Mouse (Mus musculus) midbrain, postnatal 0 days (tissue): ENCODE data around the gene Shc2. TPM values are rescaled to one million over a fixed set of nuclear protein-coding genes. Genes with fewer than 3 reads are reported as not detected.

Source experiments
- ATAC-seq: fragments of 200-750 bp; cut with Nextera tagmentation; 2 replicates; pipeline ENCODE4 v1.8.0; 2017; ENCODE audit warnings: moderate number of reproducible peaks, mild to moderate bottlenecking, moderate TSS enrichment, moderate library complexity; ENCODE audit not compliant: low FRiP score
- DNase-seq: peaks from one replicate; pipeline ENCODE4 v3.0.0-alpha.2; 2015; ENCODE audit warnings: low spot score
- H3K27ac ChIP-seq: fragments of 300-500 bp; sonication (generic); 2 replicates; pipeline ENCODE4 v1.5.1; 2014; ENCODE audit warnings: low read depth, mild to moderate bottlenecking, low read length, mixed read lengths
- H3K27me3 ChIP-seq: fragments of 300-500 bp; sonication (generic); 2 replicates; pipeline ENCODE4 v1.6.1; 2014; ENCODE audit warnings: low read length, control low read depth, mixed read lengths; ENCODE audit not compliant: insufficient read depth
- H3K36me3 ChIP-seq: fragments of 300-500 bp; sonication (generic); 2 replicates; pipeline ENCODE4 v1.6.1; 2014; ENCODE audit warnings: low read length, control low read depth, mixed read lengths; ENCODE audit not compliant: insufficient read depth
- H3K4me1 ChIP-seq: fragments of 300-500 bp; sonication (generic); 2 replicates; pipeline ENCODE4 v1.6.1; 2014; ENCODE audit warnings: mild to moderate bottlenecking, control low read depth, antibody characterized with exemption, low read length, mixed read lengths; ENCODE audit not compliant: insufficient read depth
- H3K4me2 ChIP-seq: fragments of 300-500 bp; sonication (generic); 2 replicates; pipeline ENCODE4 v1.6.1; 2014; ENCODE audit warnings: low read depth, mild to moderate bottlenecking, low read length, mixed read lengths; ENCODE audit not compliant: poor library complexity, severe bottlenecking
- H3K4me3 ChIP-seq: fragments of 300-500 bp; sonication (generic); 2 replicates; pipeline ENCODE4 v1.5.1; 2014; ENCODE audit warnings: low read depth, mild to moderate bottlenecking, low read length, moderate library complexity
- H3K9ac ChIP-seq: fragments of 300-500 bp; sonication (generic); replicated peaks from 2 replicates; pipeline ENCODE4 v1.6.1; 2014; ENCODE audit warnings: mild to moderate bottlenecking, low read length, moderate library complexity, mixed read lengths; ENCODE audit not compliant: poor library complexity, severe bottlenecking
- H3K9me3 ChIP-seq: fragments of 300-500 bp; sonication (generic); 2 replicates; pipeline ENCODE4 v1.6.1; 2016; ENCODE audit warnings: low read length, control low read depth
- CTCF ChIP-seq: IDR thresholded peaks from 2 replicates; pipeline ENCODE4 v1.5.1; 2016; ENCODE audit warnings: antibody characterized with exemption, mild to moderate bottlenecking
- WGBS: fragments of 180-500 bp; shearing (Covaris S2); extraction: QIAGEN DNeasy Blood & Tissue Kit; methylation state at CpG from one replicate; pipeline ENCODE4 v1.1.7; 2014; 5-methylcytosine and 5-hydroxymethylcytosine counted together
- polyA plus RNA-seq: library from polyadenylated mRNA; unstranded; fragments of >200 nt; fragmentation: Nextera tagmentation; extraction: Ambion mirVana; gene quantifications from 2 replicates; pipeline ENCODE4 v1.2.1, GENCODE M21; 2015
- total RNA-seq: library from RNA; depleted of rRNA; stranded (reverse); fragments of >200 nt; gene quantifications from 2 replicates; pipeline ENCODE4 v1.2.3, GENCODE M21; 2014

Gene Shc2
- total and polyA plus RNA-seq, 2 experiments from 2014 or later = 26.2 to 74.5 TPM

- H3K9ac ChIP-seq = no peak overlapping the region
- peak; percentile 30 for DNase-seq
- no peaks in the 10 kb centered on the region for H3K9me3 ChIP-seq
- H3K36me3 ChIP-seq = peaks cover 29% of the 10 kb centered on the region
- no peak overlapping the region for H3K4me2 ChIP-seq
- WGBS = 81% methylated on average over 5 of the region's 5 CpGs
- TF ChIP-seq CTCF = no peak
- no peak for ATAC-seq
- no peaks in the 10 kb centered on the region for H3K4me1 ChIP-seq
- no peak overlapping the region for H3K27ac ChIP-seq
- no peaks in the 10 kb centered on the region for H3K27me3 ChIP-seq
- no peak overlapping the region for H3K4me3 ChIP-seq
Observed at GRCm38 (mm10) chr10:79628377-79628776, 9.3 kb downstream of the Shc2 start.

DNA sequence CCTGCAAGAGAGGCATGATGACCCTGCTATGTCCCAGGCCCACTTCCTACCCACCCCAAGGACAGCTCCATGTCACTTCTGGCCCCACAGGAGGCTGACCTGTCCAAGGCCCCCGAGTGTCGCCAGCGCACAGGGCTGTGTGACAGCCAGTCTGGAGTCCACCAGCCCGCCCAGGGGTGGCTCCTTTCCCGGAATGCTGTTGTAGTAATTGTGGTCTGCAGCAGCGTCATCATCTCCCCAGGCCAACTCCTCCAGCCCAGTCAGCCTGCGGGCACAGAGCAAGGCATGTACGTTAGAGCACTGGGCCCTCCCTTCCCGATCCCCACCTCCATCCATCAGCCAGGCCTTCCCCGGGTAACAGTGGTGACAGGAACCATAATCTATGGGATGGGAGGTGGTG is 11.6 kb downstream of the Shc2 start:
- ATAC-seq = no peak
- no peak for TF ChIP-seq CTCF

GRCm38 (mm10) chr10:79625398-79625797 is 12.3 kb downstream of the Shc2 start:
- Histone ChIP-seq H3K4me1 (no peaks in the 10 kb centered on the region), H3K9me3 (no peaks in the 10 kb centered on the region), H3K27me3 (no peaks in the 10 kb centered on the region), H3K27ac (no peak overlapping the region), H3K9ac (no peak overlapping the region), H3K4me3 (no peak overlapping the region), H3K4me2 (no peak overlapping the region), H3K36me3 (peaks cover 29% of the 10 kb centered on the region)
- ATAC-seq (no peak), DNase-seq (peak; percentile 65)
- no peak for TF ChIP-seq CTCF
- 83% methylated on average over 9 of the region's 9 CpGs for WGBS

More for the DNA sequence above, 11.6 kb downstream of the Shc2 start:
- H3K36me3 ChIP-seq = peaks cover 29% of the 10 kb centered on the region
- H3K9me3 ChIP-seq = no peaks in the 10 kb centered on the region
- H3K27me3 ChIP-seq = no peaks in the 10 kb centered on the region
- WGBS = 90% methylated on average over 10 of the region's 10 CpGs
- H3K4me1 ChIP-seq = no peaks in the 10 kb centered on the region
- H3K9ac ChIP-seq = no peak overlapping the region
- no peak overlapping the region for H3K4me2 ChIP-seq
- H3K4me3 ChIP-seq = no peak overlapping the region
- H3K27ac ChIP-seq = no peak overlapping the region
- no peak for DNase-seq

GRCm38 (mm10) chr10:79623950-79624349 is 13.8 kb downstream of the Shc2 start:
- H3K4me3 ChIP-seq = no peak overlapping the region
- no peaks in the 10 kb centered on the region for H3K27me3 ChIP-seq
- no peaks in the 10 kb centered on the region for H3K9me3 ChIP-seq
- no peak overlapping the region for H3K9ac ChIP-seq
- ATAC-seq (no peak), DNase-seq (no peak)
- no peaks in the 10 kb centered on the region for H3K4me1 ChIP-seq
- no peak overlapping the region for H3K4me2 ChIP-seq
- H3K27ac ChIP-seq = no peak overlapping the region
- TF ChIP-seq CTCF = no peak
- 64% methylated on average over 12 of the region's 12 CpGs for WGBS
- peaks cover 39% of the 10 kb centered on the region for H3K36me3 ChIP-seq

GRCm38 (mm10) chr10:79616376-79616775 is 21.3 kb downstream of the Shc2 start:
- Histone ChIP-seq H3K9me3 (no peaks in the 10 kb centered on the region), H3K9ac (no peak overlapping the region), H3K36me3 (peaks cover 10% of the 10 kb centered on the region; the same call in 1 of the 2 replicates), H3K27ac (no peak overlapping the region), H3K4me3 (no peak overlapping the region), H3K4me1 (peaks cover 20% of the 10 kb centered on the region; the same call in 1 of the 2 replicates), H3K27me3 (peaks cover 7% of the 10 kb centered on the region), H3K4me2 (no peak overlapping the region)
- ATAC-seq (no peak), DNase-seq (no peak)
- 84% methylated on average over 5 of the region's 5 CpGs for WGBS
- no peak for TF ChIP-seq CTCF

DNA sequence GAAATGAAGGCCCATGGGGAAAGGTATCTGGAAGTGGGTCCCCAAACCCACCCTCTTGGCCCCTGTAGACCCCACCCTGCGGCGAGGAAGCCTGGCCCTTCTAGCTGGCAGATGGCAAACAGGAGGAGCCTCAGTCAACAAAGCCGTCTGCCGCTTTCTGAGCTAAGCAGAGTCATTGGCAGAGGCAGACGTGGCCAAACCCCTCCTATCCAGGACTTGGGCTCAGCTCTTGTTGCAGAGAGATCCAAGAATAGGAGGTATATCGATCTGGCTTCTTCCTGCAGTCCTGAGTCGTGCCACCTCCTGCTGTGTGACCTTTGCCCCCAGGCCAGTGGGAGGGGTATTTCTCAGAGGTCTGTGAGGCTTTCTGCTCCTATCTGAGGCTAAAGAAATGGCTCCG is 21.9 kb downstream of the Shc2 start:
- no peaks in the 10 kb centered on the region for H3K9me3 ChIP-seq
- ATAC-seq (no peak), DNase-seq (peak; percentile 70)
- WGBS = 8% methylated on average over 8 of the region's 8 CpGs
- no peak overlapping the region for H3K9ac ChIP-seq
- H3K4me1 ChIP-seq = peaks cover 22% of the 10 kb centered on the region; the same call in 1 of the 2 replicates
- H3K36me3 ChIP-seq = peaks cover 10% of the 10 kb centered on the region; the same call in 1 of the 2 replicates
- no peak overlapping the region for H3K4me3 ChIP-seq
- H3K4me2 ChIP-seq = no peak overlapping the region
- H3K27ac ChIP-seq = no peak overlapping the region
- no peak for TF ChIP-seq CTCF
- peaks cover 7% of the 10 kb centered on the region for H3K27me3 ChIP-seq
